Mouse (Mus musculus) stomach, embryonic 15.5 days (tissue): Measurements from ENCODE around the gene Mbnl2. TPM values are rescaled to one million over a fixed set of nuclear protein-coding genes. Genes with fewer than 3 reads are reported as not detected.
"Not testable (repeated sequence)": the region's sequence is repeated elsewhere in the genome, so short reads cannot be mapped to it uniquely, and the experiment has no call there.

Experiments
- ATAC-seq: fragments of 200-750 bp; cut with Nextera tagmentation; 2 replicates; pipeline ENCODE4 v1.8.0; 2017; ENCODE audit warnings: low read depth, moderate number of reproducible peaks, moderate TSS enrichment; ENCODE audit not compliant: insufficient read depth, low FRiP score
- H3K27ac ChIP-seq: fragments of 300-500 bp; sonication (generic); 2 replicates; pipeline ENCODE4 v1.5.1; 2015; ENCODE audit warnings: mild to moderate bottlenecking, inconsistent platforms
- H3K27me3 ChIP-seq: fragments of 300-500 bp; sonication (generic); replicated peaks from 2 replicates; pipeline ENCODE4 v1.6.1; 2015; ENCODE audit warnings: inconsistent platforms
- H3K36me3 ChIP-seq: fragments of 300-500 bp; sonication (generic); 2 replicates; pipeline ENCODE4 v1.6.1; 2015; ENCODE audit warnings: inconsistent platforms
- H3K4me1 ChIP-seq: fragments of 300-500 bp; sonication (generic); 2 replicates; pipeline ENCODE4 v1.6.1; 2015; ENCODE audit warnings: inconsistent platforms
- H3K4me2 ChIP-seq: fragments of 300-500 bp; sonication (generic); 2 replicates; pipeline ENCODE4 v1.6.1; 2015; ENCODE audit warnings: mild to moderate bottlenecking, inconsistent platforms
- H3K4me3 ChIP-seq: fragments of 300-500 bp; sonication (generic); replicated peaks from 2 replicates; pipeline ENCODE4 v1.5.1; 2015; ENCODE audit warnings: inconsistent platforms
- H3K9ac ChIP-seq: fragments of 300-500 bp; sonication (generic); 2 replicates; pipeline ENCODE4 v1.6.1; 2015; ENCODE audit warnings: inconsistent platforms
- H3K9me3 ChIP-seq: fragments of 300-500 bp; sonication (generic); 2 replicates; pipeline ENCODE4 v1.6.1; 2016; ENCODE audit warnings: inconsistent platforms
- WGBS: fragments of 180-500 bp; shearing (Covaris S2); methylation state at CpG from one replicate; pipeline ENCODE4 v1.1.7; 2015; 5-methylcytosine and 5-hydroxymethylcytosine counted together
- polyA plus RNA-seq: library from polyadenylated mRNA; unstranded; fragments of >200 nt; fragmentation: Nextera tagmentation; extraction: Ambion mirVana; gene quantifications from 2 replicates; pipeline ENCODE4 v1.2.1, GENCODE M21; 2015

The Mbnl2 gene
- polyA plus RNA-seq, 1 experiment from 2014 or later, result 109 TPM

DNA sequence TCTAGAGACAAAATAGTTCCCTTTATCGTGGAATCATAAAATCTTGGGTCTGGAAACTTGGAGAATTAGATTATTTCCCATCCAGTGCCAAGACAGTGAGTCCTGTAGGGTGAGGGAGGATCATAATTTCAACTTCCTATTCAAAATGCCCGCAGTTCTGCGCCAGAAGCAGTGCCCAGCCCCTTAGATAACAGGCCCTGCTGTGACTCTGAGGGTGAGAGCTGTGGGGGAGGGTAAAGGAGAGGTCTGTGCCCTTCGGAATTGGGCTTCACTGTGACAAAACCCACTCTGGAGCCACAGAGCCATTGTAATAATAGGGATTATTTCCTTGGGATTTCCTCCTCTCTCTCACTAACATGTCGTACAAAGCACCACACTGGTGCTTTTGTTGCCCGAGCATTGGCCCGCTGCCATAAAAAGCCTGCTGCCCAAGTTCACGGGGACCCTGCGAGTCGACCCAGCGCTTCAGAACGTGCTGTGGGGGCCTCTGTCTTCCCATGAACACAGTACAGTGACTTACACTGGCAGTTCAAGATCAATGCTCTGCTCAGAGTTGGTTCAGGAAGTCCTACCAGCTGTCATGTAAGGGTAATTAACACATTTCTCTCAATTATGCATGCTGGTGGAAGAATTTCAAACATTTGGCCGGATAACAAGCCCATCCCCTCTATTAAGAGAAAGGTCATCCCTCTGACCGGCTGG is 79.7 kb downstream of the Mbnl2 start:
- H3K9ac ChIP-seq, result no peak overlapping the region
- no peak overlapping the region for H3K4me3 ChIP-seq
- H3K27me3 ChIP-seq, result no peaks in the 10 kb centered on the region
- peak; percentile 80 for ATAC-seq
- WGBS, result 20% methylated on average over 14 of the region's 14 CpGs
- peaks cover 3% of the 10 kb centered on the region; the same call in 1 of the 2 replicates for H3K36me3 ChIP-seq
- H3K4me2 ChIP-seq, result peak overlapping the region; percentile 29
- H3K27ac ChIP-seq, result peak overlapping the region; percentile 71
- peaks cover 32% of the 10 kb centered on the region for H3K4me1 ChIP-seq
- no peaks in the 10 kb centered on the region for H3K9me3 ChIP-seq

DNA sequence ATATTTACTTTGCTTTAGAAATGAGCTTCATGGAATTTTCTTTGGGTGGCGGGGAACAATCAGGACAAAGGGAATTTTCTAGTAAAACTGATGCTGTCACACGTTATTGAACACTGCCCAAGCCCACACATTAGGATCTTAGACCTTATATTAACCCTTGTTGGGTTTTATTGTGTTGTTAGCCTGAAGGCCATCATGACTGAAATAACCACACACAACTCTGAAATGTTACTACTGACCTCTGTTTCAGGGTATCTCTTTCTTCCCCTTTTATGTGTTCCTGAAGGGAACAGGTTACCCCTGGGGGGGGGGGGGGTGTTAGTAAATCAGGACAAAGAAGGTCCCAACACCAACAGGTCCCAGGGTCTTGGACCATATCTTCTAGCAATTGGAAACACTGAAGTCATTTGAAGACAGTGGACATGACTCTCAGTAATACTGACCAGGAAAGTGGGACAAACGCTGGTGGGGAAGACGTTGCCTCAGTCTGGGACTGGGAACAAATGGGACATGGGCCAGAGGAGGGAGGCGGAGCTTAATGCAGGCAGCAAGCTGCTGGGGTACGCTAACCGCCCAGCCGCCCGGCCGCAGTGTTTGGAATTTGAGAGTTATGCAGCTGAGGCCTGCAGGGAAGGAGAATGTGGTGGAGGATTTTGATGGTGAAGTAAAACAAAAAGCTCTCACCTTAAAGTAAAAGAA is 80.4 kb downstream of the Mbnl2 start:
- H3K4me2 ChIP-seq, result peak overlapping the region; percentile 29; the same call in 1 of the 2 replicates
- ATAC-seq, result peak; percentile 15; the same call in 1 of the 2 replicates
- H3K4me1 ChIP-seq, result peaks cover 32% of the 10 kb centered on the region
- H3K27ac ChIP-seq, result peak overlapping the region; percentile 71; the same call in 1 of the 2 replicates
- no peaks in the 10 kb centered on the region for H3K27me3 ChIP-seq
- 70% methylated on average over 10 of the region's 10 CpGs for WGBS
- no peaks in the 10 kb centered on the region for H3K9me3 ChIP-seq
- H3K36me3 ChIP-seq, result peaks cover 3% of the 10 kb centered on the region; the same call in 1 of the 2 replicates
- H3K4me3 ChIP-seq, result no peak overlapping the region
- H3K9ac ChIP-seq, result no peak overlapping the region

DNA sequence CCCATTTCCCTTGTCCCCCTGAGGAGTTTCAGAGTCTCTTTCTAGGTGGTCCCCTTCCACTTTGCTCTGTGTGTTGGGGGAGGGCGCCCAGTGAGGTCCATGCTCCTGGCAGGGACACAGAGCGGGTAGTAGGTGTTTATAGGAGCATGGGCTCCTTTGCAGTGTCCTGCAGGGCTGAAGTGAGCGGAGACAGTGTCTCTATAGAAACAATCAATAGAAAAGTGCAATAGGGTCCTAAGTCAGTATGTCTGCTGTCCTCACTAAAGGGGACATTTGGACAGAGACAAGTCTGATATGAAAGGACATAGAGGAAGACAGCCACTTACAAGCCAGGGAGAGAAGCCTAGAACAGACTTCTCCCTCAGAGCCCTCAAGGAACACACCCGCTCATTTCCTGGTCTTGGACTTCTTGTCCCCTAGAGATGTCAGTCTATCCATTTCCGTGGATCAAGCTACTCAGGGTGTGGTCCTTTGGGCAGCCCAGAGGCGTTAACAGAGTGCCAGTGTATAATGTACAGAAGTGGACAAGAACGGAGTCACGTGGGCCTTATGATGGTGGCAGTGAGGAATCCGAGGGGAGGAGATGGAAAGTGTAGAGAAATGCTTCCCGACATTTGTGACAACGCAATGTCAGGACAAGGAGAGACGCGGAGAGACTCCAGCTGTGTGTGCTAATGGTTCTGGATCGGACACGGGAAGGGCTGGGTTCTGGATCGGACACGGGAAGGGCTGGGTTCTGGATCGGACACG is 82.0 kb downstream of the Mbnl2 start:
- Histone ChIP-seq H3K4me3 (no peak overlapping the region), H3K27ac (no peak overlapping the region), H3K9me3 (no peaks in the 10 kb centered on the region), H3K4me1 (peaks cover 28% of the 10 kb centered on the region), H3K4me2 (no peak overlapping the region), H3K9ac (no peak overlapping the region), H3K27me3 (no peaks in the 10 kb centered on the region), H3K36me3 (peaks cover 3% of the 10 kb centered on the region; the same call in 1 of the 2 replicates)
- WGBS, result 96% methylated on average over 19 of the region's 19 CpGs
- no peak for ATAC-seq

DNA sequence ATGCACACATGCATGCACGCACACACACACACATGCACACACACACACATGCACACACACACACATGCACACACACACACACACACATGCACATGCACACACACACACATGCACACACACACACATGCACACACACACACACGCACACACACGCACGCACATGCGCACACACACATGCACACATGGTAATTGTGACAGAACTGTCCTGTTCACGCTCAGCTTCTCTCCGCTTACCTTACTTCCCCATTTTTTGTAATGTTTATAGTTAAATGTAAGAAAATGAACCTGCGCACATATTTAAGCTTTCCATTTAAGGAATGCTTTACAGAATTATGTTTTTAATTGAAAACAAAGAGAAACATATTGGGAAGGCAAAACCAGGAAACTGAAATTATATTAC is 84.1 kb downstream of the Mbnl2 start:
- 97% methylated on average over 8 of the region's 8 CpGs for WGBS
- not testable (repeated sequence) for H3K36me3 ChIP-seq, H3K4me3 ChIP-seq, H3K9me3 ChIP-seq, H3K9ac ChIP-seq, H3K27ac ChIP-seq, H3K27me3 ChIP-seq, H3K4me2 ChIP-seq, ATAC-seq
- H3K4me1 ChIP-seq, result peaks cover 24% of the 10 kb centered on the region

DNA sequence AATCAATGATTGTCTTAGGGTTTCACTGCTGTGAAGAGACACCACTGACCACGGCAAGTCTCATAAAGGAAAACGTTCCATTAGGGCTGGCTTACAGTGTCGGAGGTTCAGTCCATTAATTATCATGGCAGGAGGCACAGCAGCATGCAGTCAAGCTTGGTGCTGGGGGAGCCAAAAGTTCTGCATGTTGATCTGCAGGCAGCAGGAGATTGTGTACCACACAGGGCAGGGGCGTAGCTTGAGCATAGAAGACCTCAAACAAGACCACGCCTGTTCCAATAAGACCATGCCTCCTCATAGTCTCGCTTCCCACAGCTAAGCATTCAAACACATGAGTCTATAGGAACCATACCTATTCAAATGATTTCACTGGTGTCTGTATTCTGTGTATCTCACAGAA is 85.7 kb downstream of the Mbnl2 start:
- Histone ChIP-seq H3K36me3 (peaks cover 3% of the 10 kb centered on the region; the same call in 1 of the 2 replicates), H3K9ac (no peak overlapping the region), H3K4me1 (peaks cover 12% of the 10 kb centered on the region), H3K27ac (no peak overlapping the region), H3K4me3 (no peak overlapping the region), H3K27me3 (no peaks in the 10 kb centered on the region), H3K9me3 (no peaks in the 10 kb centered on the region), H3K4me2 (no peak overlapping the region)
- WGBS, result 65% methylated on average over 6 of the region's 6 CpGs
- ATAC-seq, result no peak

DNA sequence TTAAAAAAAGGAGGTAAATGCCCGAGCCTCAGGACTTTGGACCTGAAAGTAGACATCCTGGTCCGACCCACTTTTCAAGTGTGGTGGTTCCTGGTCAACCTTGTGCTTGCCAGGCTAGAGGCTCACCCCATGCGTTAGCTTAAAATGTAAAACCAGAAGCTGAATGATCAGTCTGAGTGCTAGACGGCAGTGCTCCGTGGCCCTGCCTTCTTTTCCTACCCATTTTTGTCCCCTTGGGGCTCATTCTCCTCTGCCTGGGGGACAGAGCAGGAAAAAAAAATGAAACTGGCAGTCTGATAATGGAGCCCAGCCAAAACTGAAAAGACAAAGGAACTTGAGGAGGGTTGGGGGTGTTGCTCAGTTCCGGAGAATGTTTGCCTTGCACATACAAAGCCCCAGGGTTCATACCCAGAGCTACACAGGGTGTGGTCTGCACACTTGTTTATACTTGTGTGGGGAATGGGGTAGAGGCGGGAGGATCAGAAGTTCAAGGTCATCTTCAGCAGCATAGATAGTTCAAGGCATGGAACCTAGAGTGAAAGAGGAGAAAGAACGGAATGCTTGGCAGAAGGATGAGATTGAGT is 87.0 kb downstream of the Mbnl2 start:
- H3K27ac ChIP-seq, result peak overlapping the region; percentile 67
- ATAC-seq, result peak; percentile 70; the same call in 1 of the 2 replicates
- no peaks in the 10 kb centered on the region for H3K9me3 ChIP-seq
- no peaks in the 10 kb centered on the region for H3K27me3 ChIP-seq
- WGBS, result 52% methylated on average over 8 of the region's 8 CpGs
- no peak overlapping the region for H3K4me2 ChIP-seq
- H3K9ac ChIP-seq, result no peak overlapping the region
- H3K4me1 ChIP-seq, result peaks cover 9% of the 10 kb centered on the region
- H3K36me3 ChIP-seq, result peaks cover 3% of the 10 kb centered on the region; the same call in 1 of the 2 replicates
- no peak overlapping the region for H3K4me3 ChIP-seq

DNA sequence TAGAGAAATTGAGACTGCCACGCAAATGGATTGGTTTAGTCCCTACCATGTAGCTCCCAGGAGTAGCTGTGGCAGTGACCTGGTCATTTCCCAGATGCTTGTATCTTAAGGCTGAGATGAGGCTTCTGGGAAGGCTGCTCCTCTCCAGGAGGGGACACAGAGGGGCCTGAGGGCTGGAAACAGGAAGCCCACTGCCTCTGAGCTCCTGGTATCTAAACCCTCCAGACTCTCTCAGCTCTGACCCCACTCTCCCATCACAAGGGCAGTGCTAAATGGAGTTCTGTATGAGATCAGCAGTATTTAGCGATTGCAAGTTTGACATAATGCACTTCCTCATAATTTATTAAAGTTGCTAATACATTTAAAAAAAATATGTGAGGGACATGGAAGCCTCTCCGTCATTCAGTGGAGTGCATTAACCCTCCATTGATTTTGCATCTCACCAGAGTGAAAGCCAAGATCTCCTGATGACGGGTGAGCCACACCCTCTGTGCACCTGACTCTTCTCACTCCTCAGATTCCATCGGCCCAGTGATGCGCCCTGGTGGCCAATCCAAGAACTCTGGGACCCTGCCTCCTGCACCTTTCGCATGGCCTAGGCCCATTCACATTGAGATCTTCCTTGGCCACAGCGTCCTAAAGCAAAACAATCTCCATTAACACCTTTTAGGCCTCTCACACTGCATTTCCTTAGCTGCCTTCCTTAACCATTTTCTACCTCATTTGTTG is 87.8 kb downstream of the Mbnl2 start:
- Histone ChIP-seq H3K4me3 (no peak overlapping the region), H3K4me1 (peaks cover 9% of the 10 kb centered on the region), H3K27ac (peak overlapping the region; percentile 67), H3K36me3 (peaks cover 3% of the 10 kb centered on the region; the same call in 1 of the 2 replicates), H3K4me2 (no peak overlapping the region), H3K9me3 (no peaks in the 10 kb centered on the region), H3K27me3 (no peaks in the 10 kb centered on the region), H3K9ac (no peak overlapping the region)
- 0 out of 2 replicates have a peak, but pooled peaks have one; percentile 44 for ATAC-seq
- 62% methylated on average over 8 of the region's 8 CpGs for WGBS

DNA sequence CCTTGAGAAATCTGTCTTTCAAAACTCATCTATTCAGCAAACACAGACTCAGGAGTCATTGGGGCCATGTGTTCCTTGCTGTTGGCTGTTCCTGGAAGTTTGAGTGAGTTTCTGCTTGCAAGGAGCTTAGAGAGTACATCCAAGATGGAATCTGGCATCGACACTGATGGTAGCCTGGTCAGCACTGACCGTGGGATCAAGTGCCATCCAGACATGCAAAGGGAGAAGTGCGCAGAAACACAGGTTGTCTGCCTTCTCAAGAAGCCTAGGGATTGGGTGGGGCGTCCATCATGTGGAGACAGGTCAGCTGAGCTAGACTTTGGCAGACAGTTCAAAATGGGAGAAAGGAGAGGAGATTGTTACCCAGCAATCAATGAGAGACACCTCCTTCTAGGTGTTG is 89.6 kb downstream of the Mbnl2 start:
- no peak for ATAC-seq
- H3K4me2 ChIP-seq, result no peak overlapping the region
- H3K27me3 ChIP-seq, result no peaks in the 10 kb centered on the region
- H3K27ac ChIP-seq, result no peak overlapping the region
- 93% methylated on average over 4 of the region's 4 CpGs for WGBS
- peaks cover 24% of the 10 kb centered on the region for H3K4me1 ChIP-seq
- no peak overlapping the region for H3K4me3 ChIP-seq
- no peaks in the 10 kb centered on the region for H3K9me3 ChIP-seq
- H3K36me3 ChIP-seq, result no peaks in the 10 kb centered on the region
- no peak overlapping the region for H3K9ac ChIP-seq

DNA sequence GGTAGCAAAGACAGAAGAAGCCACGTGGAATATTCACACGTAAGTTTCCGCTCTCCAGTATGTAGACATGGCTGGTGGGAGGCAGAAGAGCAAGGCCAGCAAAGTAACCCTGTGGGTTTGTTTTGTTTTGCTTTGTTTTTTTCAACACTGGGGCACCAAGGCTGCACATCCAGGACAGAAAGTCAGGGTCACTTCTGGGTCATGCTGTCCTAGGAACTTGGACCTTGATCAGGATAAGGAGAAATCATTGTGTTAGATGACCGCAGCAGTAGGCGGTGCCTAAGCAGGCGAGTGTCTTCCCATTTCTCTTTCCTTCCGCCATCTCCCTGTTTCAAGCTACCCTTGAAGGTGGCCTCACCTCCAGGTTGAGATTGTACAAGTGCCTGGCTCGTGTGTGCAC is 91.5 kb downstream of the Mbnl2 start:
- Histone ChIP-seq H3K27ac (no peak overlapping the region), H3K36me3 (no peaks in the 10 kb centered on the region), H3K27me3 (no peaks in the 10 kb centered on the region), H3K9me3 (no peaks in the 10 kb centered on the region), H3K4me3 (no peak overlapping the region), H3K4me2 (no peak overlapping the region), H3K9ac (no peak overlapping the region), H3K4me1 (peaks cover 35% of the 10 kb centered on the region)
- no peak for ATAC-seq
- 90% methylated on average over 8 of the region's 8 CpGs for WGBS

DNA sequence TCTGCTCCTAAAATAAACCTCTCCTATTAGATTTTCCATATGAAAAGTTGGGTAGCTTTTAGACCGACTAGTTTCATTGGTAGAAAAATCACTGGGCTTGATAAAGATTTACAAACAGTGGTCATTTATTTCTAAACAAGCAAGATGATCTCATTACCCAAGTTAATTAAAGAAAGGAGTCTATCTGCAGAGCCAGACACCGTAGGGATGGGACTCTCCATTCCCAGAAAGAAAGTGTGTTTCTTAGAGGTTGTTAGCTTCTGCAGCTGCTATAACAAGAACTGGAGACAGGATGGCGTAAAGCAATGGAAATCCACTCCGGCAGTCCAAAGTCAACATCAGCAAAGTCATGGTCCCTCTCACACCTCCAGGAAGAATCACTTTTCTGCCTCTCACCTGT is 92.1 kb downstream of the Mbnl2 start:
- no peak overlapping the region for H3K4me3 ChIP-seq
- H3K9me3 ChIP-seq, result no peaks in the 10 kb centered on the region
- ATAC-seq, result no peak
- no peaks in the 10 kb centered on the region for H3K27me3 ChIP-seq
- H3K4me1 ChIP-seq, result peaks cover 39% of the 10 kb centered on the region
- no peaks in the 10 kb centered on the region for H3K36me3 ChIP-seq
- H3K9ac ChIP-seq, result no peak overlapping the region
- H3K4me2 ChIP-seq, result no peak overlapping the region
- 91% methylated on average over 4 of the region's 4 CpGs for WGBS
- no peak overlapping the region for H3K27ac ChIP-seq

DNA sequence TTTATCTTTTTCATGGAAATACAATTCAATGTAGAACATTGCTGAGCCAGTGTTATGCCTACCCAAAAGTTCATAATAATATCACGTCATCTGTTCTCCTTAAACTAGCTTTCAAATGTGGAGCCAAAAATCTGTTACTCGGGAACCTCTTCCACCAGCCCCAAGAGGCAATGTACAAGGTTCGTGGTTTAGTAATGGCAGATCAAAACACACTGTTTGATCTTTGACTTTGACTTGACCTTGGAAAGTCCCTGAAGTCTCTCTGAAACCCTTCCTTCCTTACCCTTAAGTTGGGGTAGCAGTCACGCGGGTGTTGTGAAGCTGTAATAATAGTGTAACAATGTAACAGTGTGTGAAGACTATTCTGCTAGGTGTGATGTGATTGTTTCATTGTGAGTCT is 93.0 kb downstream of the Mbnl2 start:
- no peak overlapping the region for H3K4me3 ChIP-seq
- H3K9ac ChIP-seq, result no peak overlapping the region
- H3K36me3 ChIP-seq, result no peaks in the 10 kb centered on the region
- 74% methylated on average over 5 of the region's 5 CpGs for WGBS
- H3K27ac ChIP-seq, result 0 out of 2 replicates have a peak overlapping the region, but pooled peaks have one; percentile 24
- H3K27me3 ChIP-seq, result no peaks in the 10 kb centered on the region
- no peak for ATAC-seq
- no peaks in the 10 kb centered on the region for H3K9me3 ChIP-seq
- peaks cover 38% of the 10 kb centered on the region for H3K4me1 ChIP-seq
- no peak overlapping the region for H3K4me2 ChIP-seq
